Mouse (Mus musculus) spleen, adult 2 months (tissue): ENCODE results near the gene Gm6793. TPM values are rescaled to one million over a fixed set of nuclear protein-coding genes. Genes with fewer than 3 reads are reported as not detected.

ENCODE experiments used
- DNase-seq, 2 experiments: peaks; one replicate each; pipeline versions ENCODE4 v3.0.0 to v3.0.0-alpha.2; 2012 to 2021; ENCODE audit warnings: low spot score in 2 of 2, low read depth in 1 of 2
- H3K27ac ChIP-seq: fragments of 200-500 bp; 2 replicates; pipeline ENCODE4 v1.5.1; 2012; ENCODE audit warnings: low read length, inconsistent platforms; ENCODE audit not compliant: insufficient read depth
- H3K27me3 ChIP-seq: fragments of 200-500 bp; 2 replicates; pipeline ENCODE4 v1.6.1; 2012; ENCODE audit warnings: mild to moderate bottlenecking, moderate library complexity, low read length, inconsistent platforms; ENCODE audit not compliant: control insufficient read depth, insufficient read depth
- H3K36me3 ChIP-seq: fragments of 200-500 bp; 2 replicates; pipeline ENCODE4 v1.6.1; 2012; ENCODE audit warnings: mild to moderate bottlenecking, low read length, inconsistent platforms; ENCODE audit not compliant: control insufficient read depth, insufficient read depth
- H3K4me1 ChIP-seq: fragments of 200-500 bp; 2 replicates; pipeline ENCODE4 v1.6.1; 2011; ENCODE audit warnings: inconsistent platforms; ENCODE audit not compliant: control insufficient read depth, insufficient read depth, insufficient read length
- H3K4me3 ChIP-seq: fragments of 200-500 bp; 2 replicates; pipeline ENCODE4 v1.5.1; 2011; ENCODE audit warnings: mild to moderate bottlenecking, inconsistent platforms; ENCODE audit not compliant: insufficient read depth, insufficient read length; ENCODE audit errors: extremely low read depth
- CTCF ChIP-seq: fragments of 200-500 bp; IDR thresholded peaks from 2 replicates; pipeline ENCODE4 v1.5.1; 2011; ENCODE audit warnings: mild to moderate bottlenecking, inconsistent platforms; ENCODE audit not compliant: insufficient read depth, insufficient read length, insufficient replicate concordance; ENCODE audit errors: extremely low read depth
- POLR2A ChIP-seq: fragments of 200-500 bp; IDR thresholded peaks from 2 replicates; pipeline ENCODE4 v1.6.1; 2011; ENCODE audit warnings: low read depth, low read length, inconsistent platforms
- WGBS: fragments of 180-500 bp; shearing (Covaris S2); methylation state at CpG from one replicate; pipeline ENCODE4 v1.1.7; 2018; 5-methylcytosine and 5-hydroxymethylcytosine counted together
- polyA plus RNA-seq: library from polyadenylated mRNA; depleted of rRNA; stranded (reverse); fragments of >200 nt; gene quantifications from 2 replicates; pipeline ENCODE4 v1.2.3, GENCODE M21; 2012

Gm6793 gene
- polyA plus RNA-seq, 1 experiment: not detected

DNA sequence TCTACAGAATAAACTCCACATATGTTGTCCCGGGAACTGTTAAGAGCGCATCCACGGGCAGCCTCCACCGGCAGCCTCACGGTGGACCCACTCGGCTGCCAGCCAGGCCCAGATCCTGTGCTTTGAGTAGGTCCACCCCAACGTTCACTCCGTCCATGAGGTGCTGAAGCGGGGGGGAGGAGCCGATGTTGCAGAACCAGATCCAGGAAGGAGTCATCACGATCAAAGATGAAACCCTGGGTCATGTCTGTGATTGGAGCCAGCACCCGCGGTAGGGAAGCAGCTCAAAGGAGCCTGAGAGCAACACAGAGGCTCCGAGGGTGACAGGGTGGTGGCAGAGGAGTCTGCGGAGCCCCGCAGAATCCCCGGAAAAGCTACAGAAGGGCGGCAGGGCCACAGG lies 22.7 kb upstream of the Gm6793 start:
- no peak for DNase-seq
- Histone ChIP-seq H3K36me3 (no peaks in the 10 kb centered on the region), H3K27me3 (no peaks in the 10 kb centered on the region), H3K4me3 (no peak overlapping the region), H3K27ac (no peak overlapping the region), H3K4me1 (no peaks in the 10 kb centered on the region)
- no peak for TF ChIP-seq CTCF
- WGBS: 80% methylated on average over 18 of the region's 18 CpGs

DNA sequence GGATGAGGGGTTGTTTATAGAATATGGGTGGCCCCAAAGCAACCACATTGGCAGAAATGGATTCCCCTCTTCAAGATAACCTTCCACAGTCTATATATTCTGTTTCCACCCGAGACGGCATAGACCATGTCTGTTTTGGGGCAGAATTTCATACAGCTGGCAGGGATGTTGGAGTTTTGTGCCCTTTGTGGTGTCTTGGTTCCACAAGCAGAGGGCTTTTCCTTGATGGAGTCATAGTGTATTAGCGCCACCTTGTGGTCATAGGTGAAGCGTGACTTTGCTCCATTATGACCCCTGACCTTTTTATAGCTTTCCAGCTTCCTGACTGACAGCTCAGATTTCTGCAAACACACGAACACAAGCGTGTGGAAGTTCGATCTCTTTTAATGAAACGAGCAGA lies 19.8 kb upstream of the Gm6793 start:
- TF ChIP-seq CTCF (peak; percentile 60; the same call in 1 of the 2 replicates), POLR2A (no peak)
- no peak overlapping the region for H3K4me3 ChIP-seq
- no peak overlapping the region for H3K27ac ChIP-seq
- H3K36me3 ChIP-seq: no peaks in the 10 kb centered on the region
- WGBS: 10% methylated on average over 8 of the region's 8 CpGs
- DNase-seq: peak in 1 of 2 experiments; percentile 27
- no peaks in the 10 kb centered on the region for H3K27me3 ChIP-seq
- H3K4me1 ChIP-seq: no peaks in the 10 kb centered on the region

DNA sequence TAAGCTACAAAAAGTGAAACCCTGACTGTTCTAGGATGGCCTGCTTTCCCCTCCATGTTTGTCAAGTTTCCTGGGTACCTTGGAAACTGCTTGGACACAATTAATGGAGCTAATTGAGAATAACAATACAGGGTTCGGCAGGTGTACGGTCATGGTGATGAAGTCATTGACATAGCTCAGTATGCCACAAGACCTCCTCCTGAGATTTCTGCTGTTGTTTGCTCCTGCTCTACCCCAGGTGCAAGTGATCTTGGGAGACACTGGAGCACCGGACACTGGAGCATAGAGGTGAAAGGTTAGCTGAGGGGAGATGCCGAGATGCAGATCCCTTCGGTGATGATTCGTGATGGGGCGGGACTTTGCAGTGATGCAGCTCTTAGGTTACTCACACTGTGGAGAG lies 18.2 kb upstream of the Gm6793 start:
- DNase-seq: no peak
- 86% methylated on average over 7 of the region's 7 CpGs for WGBS
- H3K27me3 ChIP-seq: no peaks in the 10 kb centered on the region

DNA sequence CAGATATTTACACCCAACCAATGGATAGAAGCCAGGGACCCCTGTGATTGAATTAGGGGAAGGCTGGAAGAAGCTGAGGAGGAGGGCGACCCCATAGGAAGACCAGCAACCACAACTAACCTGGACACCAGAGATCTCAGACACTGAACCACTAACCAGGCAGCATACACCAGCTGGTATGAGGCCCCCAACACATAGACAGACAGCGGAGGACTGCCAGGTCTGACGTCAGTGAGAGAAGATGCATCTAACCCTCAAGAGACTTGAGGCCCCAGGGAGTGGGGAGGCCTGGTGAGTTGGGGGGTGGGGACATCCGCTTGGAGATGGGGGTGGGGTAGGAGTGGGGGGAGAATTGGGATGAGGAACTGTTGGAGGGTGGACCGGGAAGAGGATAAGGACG lies 15.8 kb upstream of the Gm6793 start:
- DNase-seq: no peak
- H3K36me3 ChIP-seq: no peaks in the 10 kb centered on the region
- TF ChIP-seq CTCF: no peak
- TF ChIP-seq POLR2A: no peak
- no peaks in the 10 kb centered on the region for H3K4me1 ChIP-seq
- H3K4me3 ChIP-seq: no peak overlapping the region
- no peak overlapping the region for H3K27ac ChIP-seq
- H3K27me3 ChIP-seq: no peaks in the 10 kb centered on the region
- WGBS: 68% methylated on average over 6 of the region's 6 CpGs

More for the DNA sequence above, 18.2 kb upstream of the Gm6793 start:
- Histone ChIP-seq H3K27ac (no peak overlapping the region), H3K4me3 (no peak overlapping the region), H3K4me1 (no peaks in the 10 kb centered on the region), H3K36me3 (no peaks in the 10 kb centered on the region)
- TF ChIP-seq CTCF (no peak), POLR2A (no peak)

DNA sequence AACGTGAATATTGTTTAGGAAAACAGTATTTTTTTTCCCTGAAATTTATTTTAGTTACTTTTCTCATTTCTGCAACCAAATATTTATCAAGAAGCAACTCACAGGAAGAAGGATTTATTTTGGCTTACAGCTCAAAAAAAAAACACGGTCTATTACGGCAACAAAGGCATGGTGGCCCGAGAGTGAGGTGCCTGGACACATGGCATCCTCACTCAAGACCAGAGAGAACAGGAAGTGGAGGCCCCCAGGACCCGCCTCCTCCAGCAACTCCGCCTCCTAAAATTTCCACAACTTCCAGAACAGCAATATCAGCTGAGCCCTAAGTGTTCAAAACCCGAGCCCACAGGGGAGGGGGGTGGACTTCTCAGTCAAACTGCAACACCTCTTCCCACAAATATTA lies 14.6 kb upstream of the Gm6793 start:
- 77% methylated on average over 7 of the region's 7 CpGs for WGBS
- no peaks in the 10 kb centered on the region for H3K4me1 ChIP-seq
- DNase-seq: no peak
- H3K4me3 ChIP-seq: no peak overlapping the region
- H3K27me3 ChIP-seq: no peaks in the 10 kb centered on the region
- H3K27ac ChIP-seq: no peak overlapping the region
- H3K36me3 ChIP-seq: no peaks in the 10 kb centered on the region
- TF ChIP-seq CTCF (no peak), POLR2A (no peak)

DNA sequence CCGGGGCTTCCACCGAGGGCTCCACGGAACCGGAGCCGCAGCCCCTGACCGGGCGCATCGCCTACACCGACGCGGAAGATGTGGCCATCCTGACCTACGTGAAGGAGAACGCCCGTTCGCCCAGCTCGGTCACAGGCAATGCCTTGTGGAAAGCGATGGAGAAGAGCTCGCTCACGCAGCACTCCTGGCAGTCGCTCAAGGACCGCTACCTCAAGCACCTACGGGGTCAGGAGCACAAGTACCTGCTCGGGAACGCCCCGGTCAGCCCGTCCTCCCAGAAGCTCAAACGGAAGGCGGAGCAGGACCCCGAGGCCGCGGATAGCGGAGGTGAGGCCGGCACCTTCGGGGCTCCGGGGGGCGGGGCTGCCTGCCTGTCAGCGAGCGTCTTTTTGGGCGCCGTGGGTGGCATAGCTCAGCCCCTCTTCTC lies 3.0 kb downstream of the Gm6793 start:
- H3K27ac ChIP-seq: peak overlapping the region; percentile 64
- DNase-seq: peak in 1 of 2 experiments; percentile 41
- H3K27me3 ChIP-seq: no peaks in the 10 kb centered on the region
- under 1% methylated on average over 40 of the region's 40 CpGs for WGBS
- H3K4me3 ChIP-seq: peak overlapping the region; percentile 91
- peaks cover 7% of the 10 kb centered on the region for H3K36me3 ChIP-seq
- H3K4me1 ChIP-seq: peaks cover 8% of the 10 kb centered on the region; the same call in 1 of the 2 replicates
- TF ChIP-seq CTCF: no peak

DNA sequence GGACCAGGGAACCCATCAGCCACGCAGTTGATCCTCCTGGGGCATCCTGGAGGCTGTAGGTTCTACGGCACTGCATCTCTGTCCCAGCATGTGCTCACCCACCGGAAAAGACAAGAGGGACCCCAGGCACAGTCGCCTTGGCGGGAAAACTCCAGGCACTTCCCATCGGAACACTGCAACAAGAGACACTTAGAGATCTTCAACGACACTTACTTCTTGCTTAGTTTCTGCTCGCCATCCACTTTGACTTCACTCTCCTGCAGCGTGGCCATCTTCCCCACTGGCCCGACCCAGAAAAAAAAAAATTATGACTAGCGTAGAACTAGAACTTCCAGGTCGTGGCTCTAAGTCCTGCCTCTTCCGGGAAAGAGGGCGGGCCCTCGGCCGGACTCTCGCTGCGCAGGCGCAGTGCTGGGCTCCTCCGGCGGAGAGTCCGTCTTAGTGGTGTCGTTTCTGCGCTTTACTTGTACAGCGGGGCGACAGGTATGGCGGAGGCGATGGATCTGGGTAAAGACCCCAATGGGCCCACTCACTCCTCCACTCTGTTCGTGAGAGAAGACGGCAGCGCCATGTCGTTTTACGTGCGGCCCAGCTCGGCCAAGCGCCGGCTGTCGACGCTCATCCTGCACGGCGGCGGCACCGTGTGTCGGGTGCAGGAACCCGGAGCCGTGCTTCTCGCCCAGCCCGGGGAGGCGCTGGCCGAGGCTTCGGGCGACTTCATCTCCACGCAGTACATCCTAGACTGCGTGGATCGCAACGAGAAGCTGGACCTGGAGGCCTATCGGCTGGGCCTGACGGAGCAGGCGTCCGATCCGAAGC lies 3.6 kb downstream of the Gm6793 start, which contains the start of the genes Kars and Terf2ip:
Gene Kars, minus strand, starts transcription at position 327 of the 819 bp plus-strand sequence.
Gene Terf2ip, plus strand, starts transcription at position 402 of the 819 bp plus-strand sequence.
- H3K36me3 ChIP-seq: peaks cover 5% of the 10 kb centered on the region
- peak within 1 kb of the TSS; percentile 91 for H3K4me3 ChIP-seq
- peak; percentile 83 to 92 for DNase-seq
- under 1% methylated on average over 61 of the region's 61 CpGs for WGBS
- peak within 1 kb of the TSS; percentile 64 for H3K27ac ChIP-seq
- H3K27me3 ChIP-seq: no peaks in the 10 kb centered on the region
- no peak for TF ChIP-seq CTCF
- peak; percentile 44 for TF ChIP-seq POLR2A
- H3K4me1 ChIP-seq: peaks cover 8% of the 10 kb centered on the region; the same call in 1 of the 2 replicates
